Mouse (Mus musculus) hindbrain, embryonic 13.5 days (tissue): ENCODE data around the gene Tmem200c. TPM values are rescaled to one million over a fixed set of nuclear protein-coding genes. Genes with fewer than 3 reads are reported as not detected.
A peak's percentile ranks its signal among the peaks of the same experiment; 100 is the strongest.

Experiments used
- ATAC-seq: fragments of 200-750 bp; cut with Nextera tagmentation; 2 replicates; pipeline ENCODE4 v1.8.0; 2017; ENCODE audit warnings: moderate TSS enrichment; ENCODE audit not compliant: low FRiP score
- H3K27ac ChIP-seq: fragments of 300-500 bp; sonication (generic); 2 replicates; pipeline ENCODE4 v1.5.1; 2015; ENCODE audit warnings: inconsistent platforms, mild to moderate bottlenecking, moderate library complexity
- H3K27me3 ChIP-seq: fragments of 300-500 bp; sonication (generic); 2 replicates; pipeline ENCODE4 v1.6.1; 2015; ENCODE audit warnings: mild to moderate bottlenecking, inconsistent platforms
- H3K36me3 ChIP-seq: fragments of 300-500 bp; sonication (generic); 2 replicates; pipeline ENCODE4 v1.6.1; 2015; ENCODE audit warnings: mild to moderate bottlenecking, inconsistent platforms
- H3K4me1 ChIP-seq: fragments of 300-500 bp; sonication (generic); replicated peaks from 2 replicates; pipeline ENCODE4 v1.6.1; 2015; ENCODE audit warnings: inconsistent platforms
- H3K4me2 ChIP-seq: fragments of 300-500 bp; sonication (generic); 2 replicates; pipeline ENCODE4 v1.6.1; 2015; ENCODE audit warnings: inconsistent platforms, mild to moderate bottlenecking, moderate library complexity
- H3K4me3 ChIP-seq: fragments of 300-500 bp; sonication (generic); 2 replicates; pipeline ENCODE4 v1.5.1; 2015; ENCODE audit warnings: mild to moderate bottlenecking, inconsistent platforms
- H3K9ac ChIP-seq: fragments of 300-500 bp; sonication (generic); 2 replicates; pipeline ENCODE4 v1.6.1; 2015; ENCODE audit warnings: mild to moderate bottlenecking, inconsistent platforms
- H3K9me3 ChIP-seq: fragments of 300-500 bp; sonication (generic); 2 replicates; pipeline ENCODE4 v1.6.1; 2016; ENCODE audit warnings: inconsistent platforms
- WGBS: fragments of 180-500 bp; shearing (Covaris S2); methylation state at CpG from one replicate; pipeline ENCODE4 v1.1.7; 2015; 5-methylcytosine and 5-hydroxymethylcytosine counted together
- polyA plus RNA-seq: library from polyadenylated mRNA; unstranded; fragments of >200 nt; fragmentation: Nextera tagmentation; extraction: Ambion mirVana; gene quantifications from 2 replicates; pipeline ENCODE4 v1.2.1, GENCODE M21; 2015

Gene Tmem200c
- 1.9 and 2.3 TPM in 2 replicates for polyA plus RNA-seq

GRCm38 (mm10) chr17:68826323-68826722, at the start of gene Tmem200c:
Gene Tmem200c, plus strand, starts transcription at chr17:68826623.
- no peak for ATAC-seq
- H3K36me3 ChIP-seq = no peaks in the 10 kb centered on the region
- H3K27me3 ChIP-seq = no peaks in the 10 kb centered on the region
- no peak within 1 kb of the TSS for H3K9ac ChIP-seq
- H3K27ac ChIP-seq = no peak within 1 kb of the TSS
- WGBS = 87% methylated on average over 6 of the region's 6 CpGs
- no peaks in the 10 kb centered on the region for H3K9me3 ChIP-seq
- H3K4me2 ChIP-seq = no peak within 1 kb of the TSS
- H3K4me3 ChIP-seq = no peak within 1 kb of the TSS
- H3K4me1 ChIP-seq = no peaks in the 10 kb centered on the region

- Histone ChIP-seq H3K4me3 (no peak overlapping the region), H3K9ac (no peak overlapping the region), H3K9me3 (no peaks in the 10 kb centered on the region), H3K36me3 (no peaks in the 10 kb centered on the region), H3K4me2 (no peak overlapping the region), H3K27me3 (no peaks in the 10 kb centered on the region), H3K4me1 (no peaks in the 10 kb centered on the region), H3K27ac (no peak overlapping the region)
- WGBS = 89% methylated on average over 4 of the region's 4 CpGs
- ATAC-seq = no peak
Observed at GRCm38 (mm10) chr17:68793741-68794140, 32.7 kb upstream of the Tmem200c start.

GRCm38 (mm10) chr17:68836655-68837012, 10.2 kb downstream of the Tmem200c start:
- Histone ChIP-seq H3K27me3 (peaks cover 46% of the 10 kb centered on the region), H3K27ac (no peak overlapping the region), H3K4me2 (peak overlapping the region; percentile 90), H3K9ac (peak overlapping the region; percentile 78), H3K4me3 (peak overlapping the region; percentile 69), H3K4me1 (peaks cover 40% of the 10 kb centered on the region), H3K36me3 (no peaks in the 10 kb centered on the region), H3K9me3 (no peaks in the 10 kb centered on the region)
- ATAC-seq = peak; percentile 54
- WGBS = 0% methylated on average over 10 of the region's 15 CpGs

DNA sequence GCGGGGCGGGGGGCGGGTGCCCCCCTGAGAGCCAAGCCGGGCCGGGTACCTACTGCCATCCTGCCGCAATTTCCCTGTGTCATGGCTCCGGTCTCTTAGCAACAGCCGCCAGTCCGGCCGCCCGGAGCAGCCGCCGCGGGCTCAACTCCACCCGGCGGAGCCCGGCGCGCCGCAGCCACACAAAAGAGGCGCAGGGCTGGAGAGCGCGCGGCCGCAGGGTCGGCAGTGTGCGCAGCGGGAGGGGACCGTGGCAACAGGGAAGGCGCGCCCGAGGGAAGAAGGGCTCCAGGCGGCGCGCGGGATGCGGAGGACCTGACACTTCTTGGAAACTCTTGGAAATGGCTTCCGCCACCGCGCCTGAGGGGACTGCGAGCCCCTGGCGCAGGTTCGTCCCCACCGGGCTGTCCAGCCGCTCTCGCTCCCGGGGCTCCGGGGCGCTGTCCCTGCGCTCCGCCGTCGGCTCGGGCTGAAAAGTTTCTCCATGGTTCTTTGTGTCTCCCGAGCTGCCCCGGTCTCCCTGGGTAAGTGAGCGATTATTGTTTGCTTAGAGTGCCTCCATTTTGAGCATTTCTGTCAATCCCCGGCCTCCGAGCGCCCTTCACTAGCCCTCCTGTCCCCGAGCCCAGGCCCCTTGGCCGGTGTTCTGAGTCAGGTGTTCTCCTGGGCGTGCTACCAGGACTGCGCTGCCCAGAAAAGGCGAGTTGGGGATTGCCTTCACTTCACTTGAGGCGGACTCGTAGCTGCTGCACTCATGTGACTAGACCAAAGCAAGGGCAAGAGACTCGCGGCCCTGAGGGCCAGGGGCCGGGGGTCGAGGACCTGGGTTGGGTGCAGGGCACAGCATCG, 10.8 kb downstream of the Tmem200c start:
- Histone ChIP-seq H3K4me2 (peak overlapping the region; percentile 90), H3K9me3 (no peaks in the 10 kb centered on the region), H3K4me1 (peaks cover 45% of the 10 kb centered on the region), H3K27me3 (peaks cover 46% of the 10 kb centered on the region), H3K4me3 (peak overlapping the region; percentile 69), H3K27ac (peak overlapping the region; percentile 6), H3K36me3 (no peaks in the 10 kb centered on the region), H3K9ac (peak overlapping the region; percentile 78)
- ATAC-seq = peak; percentile 74
- under 1% methylated on average over 69 of the region's 72 CpGs for WGBS

DNA sequence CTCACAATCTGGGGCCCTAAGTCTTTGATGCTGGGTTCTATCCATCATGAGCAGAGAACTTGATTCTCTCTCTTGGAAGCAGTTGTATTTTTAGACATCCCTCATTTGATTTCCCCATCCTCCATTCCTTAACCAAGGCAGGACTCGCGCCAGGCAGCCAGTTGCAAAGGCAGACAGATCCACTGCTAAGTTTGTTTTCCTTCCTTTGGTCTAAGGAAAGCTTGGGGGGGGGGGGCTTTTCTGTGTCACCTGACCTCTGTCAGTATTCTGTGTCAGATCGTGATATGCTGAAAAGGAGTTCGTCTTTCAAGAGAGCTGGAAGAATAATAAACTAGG, 11.4 kb downstream of the Tmem200c start:
- peak overlapping the region; percentile 78 for H3K9ac ChIP-seq
- ATAC-seq = no peak
- H3K27ac ChIP-seq = 0 out of 2 replicates have a peak overlapping the region, but pooled peaks have one; percentile 6
- WGBS = 9% methylated on average over 4 of the region's 4 CpGs
- H3K4me2 ChIP-seq = peak overlapping the region; percentile 90
- peaks cover 45% of the 10 kb centered on the region for H3K4me1 ChIP-seq
- H3K27me3 ChIP-seq = peaks cover 45% of the 10 kb centered on the region
- no peaks in the 10 kb centered on the region for H3K9me3 ChIP-seq
- no peaks in the 10 kb centered on the region for H3K36me3 ChIP-seq
- H3K4me3 ChIP-seq = peak overlapping the region; percentile 69

GRCm38 (mm10) chr17:68839888-68840571, 13.6 kb downstream of the Tmem200c start:
- peaks cover 45% of the 10 kb centered on the region for H3K4me1 ChIP-seq
- H3K36me3 ChIP-seq = no peaks in the 10 kb centered on the region
- H3K27me3 ChIP-seq = peaks cover 41% of the 10 kb centered on the region
- H3K9me3 ChIP-seq = no peaks in the 10 kb centered on the region
- H3K9ac ChIP-seq = no peak overlapping the region; the same call in 1 of the 2 replicates
- no peak overlapping the region for H3K27ac ChIP-seq
- WGBS = 20% methylated on average over 17 of the region's 17 CpGs
- peak overlapping the region; percentile 57 for H3K4me3 ChIP-seq
- peak overlapping the region; percentile 90 for H3K4me2 ChIP-seq
- ATAC-seq = no peak

- Histone ChIP-seq H3K27ac (no peak overlapping the region), H3K9me3 (no peaks in the 10 kb centered on the region), H3K4me3 (peak overlapping the region; percentile 57), H3K4me1 (peaks cover 45% of the 10 kb centered on the region), H3K27me3 (peaks cover 35% of the 10 kb centered on the region), H3K4me2 (peak overlapping the region; percentile 90), H3K9ac (no peak overlapping the region; the same call in 1 of the 2 replicates), H3K36me3 (no peaks in the 10 kb centered on the region)
- no peak for ATAC-seq
- WGBS = 12% methylated on average over 10 of the region's 10 CpGs
Observed at GRCm38 (mm10) chr17:68840572-68840939, 14.1 kb downstream of the Tmem200c start.

DNA sequence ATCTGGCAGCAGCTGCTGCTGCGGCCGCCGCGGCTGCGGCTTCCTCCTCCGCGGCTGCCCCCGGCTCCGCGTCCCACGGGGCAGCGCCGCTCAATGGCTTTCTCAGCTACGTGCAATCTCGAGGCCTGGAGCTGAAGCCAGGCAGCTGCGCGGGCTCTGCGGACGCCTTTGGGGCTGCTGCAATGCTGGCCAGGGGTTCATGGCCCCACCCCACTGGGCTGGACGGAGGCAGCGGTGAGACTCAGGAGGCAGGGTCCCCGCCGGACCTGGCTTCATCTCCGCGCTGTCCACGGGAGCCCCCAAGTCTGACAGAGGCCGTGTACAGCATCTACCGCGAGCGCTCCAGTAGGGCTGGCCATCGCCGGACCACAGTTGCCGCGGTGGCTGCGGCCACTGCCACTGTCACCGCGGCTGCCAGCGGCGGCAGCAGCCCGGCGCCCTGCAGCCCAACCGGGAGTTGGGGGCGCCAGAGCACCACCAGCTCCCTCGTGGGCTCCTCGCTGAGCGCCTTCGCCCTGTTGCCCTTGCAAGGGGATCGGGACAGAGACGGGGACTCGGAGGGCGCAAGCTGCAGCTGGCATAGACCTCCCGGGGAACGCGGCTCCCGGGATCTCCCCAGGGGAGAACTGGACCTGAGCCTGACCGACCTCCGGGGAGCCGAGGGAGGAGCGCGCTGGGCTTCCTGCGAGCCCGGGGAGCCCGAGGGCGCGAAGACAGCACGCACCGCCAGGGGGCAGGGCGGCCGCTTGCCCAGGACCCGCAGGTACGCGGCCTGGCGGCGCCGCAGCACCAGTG, 14.9 kb downstream of the Tmem200c start:
- Histone ChIP-seq H3K9ac (peak overlapping the region; percentile 79), H3K4me1 (peaks cover 42% of the 10 kb centered on the region), H3K4me3 (peak overlapping the region; percentile 57), H3K9me3 (no peaks in the 10 kb centered on the region), H3K27me3 (peaks cover 29% of the 10 kb centered on the region), H3K4me2 (peak overlapping the region; percentile 90), H3K27ac (peak overlapping the region; percentile 44; the same call in 1 of the 2 replicates), H3K36me3 (no peaks in the 10 kb centered on the region)
- ATAC-seq = peak; percentile 67
- WGBS = under 1% methylated on average over 64 of the region's 75 CpGs

GRCm38 (mm10) chr17:68841892-68842252, 15.4 kb downstream of the Tmem200c start:
- ATAC-seq = peak; percentile 27; the same call in 1 of the 2 replicates
- H3K9me3 ChIP-seq = no peaks in the 10 kb centered on the region
- peak overlapping the region; percentile 79 for H3K9ac ChIP-seq
- H3K27ac ChIP-seq = no peak overlapping the region
- H3K4me2 ChIP-seq = peak overlapping the region; percentile 90
- 4% methylated on average over 16 of the region's 22 CpGs for WGBS
- no peaks in the 10 kb centered on the region for H3K36me3 ChIP-seq
- H3K27me3 ChIP-seq = peaks cover 31% of the 10 kb centered on the region
- H3K4me1 ChIP-seq = peaks cover 37% of the 10 kb centered on the region
- peak overlapping the region; percentile 57 for H3K4me3 ChIP-seq

DNA sequence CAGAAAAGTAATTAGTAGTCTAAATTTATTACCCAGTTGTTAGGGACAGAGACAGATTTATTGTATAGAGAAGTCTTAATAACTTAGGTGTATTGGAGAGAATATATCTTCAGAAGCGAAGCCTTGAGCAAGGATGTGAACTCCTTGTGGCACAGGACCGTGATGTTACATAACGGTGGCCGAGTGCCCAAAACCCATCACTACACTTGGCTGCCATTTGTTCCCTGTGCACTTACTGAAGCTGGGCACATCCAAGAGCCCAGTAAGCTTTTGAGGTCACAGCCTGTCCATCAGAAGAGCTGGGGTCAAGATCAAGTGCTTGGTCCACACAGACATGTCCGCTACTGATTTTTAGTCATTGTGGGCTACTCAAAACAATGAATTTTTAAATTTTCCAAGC, 19.5 kb downstream of the Tmem200c start:
- Histone ChIP-seq H3K27ac (no peak overlapping the region), H3K36me3 (no peaks in the 10 kb centered on the region), H3K4me1 (peaks cover 11% of the 10 kb centered on the region), H3K4me3 (no peak overlapping the region), H3K9ac (no peak overlapping the region), H3K27me3 (0 out of 2 replicates have a peak, but pooled peaks cover 2% of the 10 kb centered on the region), H3K4me2 (no peak overlapping the region), H3K9me3 (no peaks in the 10 kb centered on the region)
- WGBS = 89% methylated on average over 5 of the region's 5 CpGs
- ATAC-seq = no peak

DNA sequence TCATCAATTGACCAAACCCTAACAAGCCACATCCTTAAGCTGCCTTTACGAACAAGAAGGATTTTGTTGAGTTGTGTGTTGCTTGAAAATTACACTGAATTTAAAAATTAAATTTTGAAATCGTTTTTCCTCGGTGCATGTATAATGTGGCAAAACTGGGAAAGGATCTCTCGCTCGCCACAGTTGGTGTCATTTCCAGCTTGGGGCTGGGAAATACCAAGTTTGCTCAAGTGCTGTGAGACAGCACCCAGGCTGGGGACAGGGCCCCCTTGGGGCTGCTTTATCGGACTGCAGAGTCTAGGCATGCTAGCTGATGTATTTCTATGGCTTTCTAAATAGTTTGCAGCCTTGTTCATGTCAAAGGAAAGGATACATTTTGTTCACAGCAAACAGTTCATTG, 22.3 kb downstream of the Tmem200c start:
- no peaks in the 10 kb centered on the region for H3K36me3 ChIP-seq
- no peak overlapping the region for H3K27ac ChIP-seq
- H3K4me3 ChIP-seq = no peak overlapping the region
- no peaks in the 10 kb centered on the region for H3K9me3 ChIP-seq
- H3K4me1 ChIP-seq = no peaks in the 10 kb centered on the region
- WGBS = 82% methylated on average over 6 of the region's 6 CpGs
- no peak overlapping the region for H3K4me2 ChIP-seq
- no peak for ATAC-seq
- 0 out of 2 replicates have a peak, but pooled peaks cover 2% of the 10 kb centered on the region for H3K27me3 ChIP-seq
- no peak overlapping the region for H3K9ac ChIP-seq
